In genomic region chr7:68357407-68357806, GRCm38 (mm10) we compare ENCODE assay signal across 8 mouse cellular contexts.
DNase-seq lines count a peak whose midpoint lies in the region; ATAC-seq and TF ChIP-seq lines count a peak whose summit lies in the region.

No protein-coding gene starts in this region.

- no peak overlapping the region for H3K27ac ChIP-seq in gastrocnemius, adult 2 months
- H3K27ac ChIP-seq in forebrain, embryonic 16.5 days (ENCODE audit: low read length), result no peak overlapping the region
- H3K27ac ChIP-seq in kidney, postnatal 0 days, result no peak overlapping the region
- no peak overlapping the region for H3K27ac ChIP-seq in liver, embryonic 14.5 days

- no peak for TF ChIP-seq EP300 in liver, embryonic 14.5 days (IDR thresholded peaks at IDR 0.05; ENCODE audit: low read depth)

- peak; percentile 28; the same call in 1 of the 2 replicates for ATAC-seq in forebrain, embryonic 16.5 days
- no peak for ATAC-seq in kidney, postnatal 0 days (replicated peaks; ENCODE audit: low FRiP score, low read depth)
- no peak for ATAC-seq in liver, embryonic 14.5 days (ENCODE audit: insufficient read depth)

- H3K9me3 ChIP-seq in forebrain, embryonic 16.5 days (ENCODE audit: control insufficient read depth, low read length), result no peaks in the 10 kb centered on the region
- no peaks in the 10 kb centered on the region for H3K9me3 ChIP-seq in kidney, postnatal 0 days (replicated peaks; ENCODE audit: low read length)
- no peaks in the 10 kb centered on the region for H3K9me3 ChIP-seq in liver, embryonic 14.5 days (ENCODE audit: control insufficient read depth, low read length)

- peak; percentile 43 for DNase-seq in gastrocnemius, adult 2 months
- DNase-seq in gastrocnemius, postnatal 36 days, result no peak
- peak; percentile 66 for DNase-seq in ES-CJ7 (ENCODE audit: low read depth, low spot score)
- DNase-seq in cerebellum, adult 11-12 months, result peak; percentile 31
- DNase-seq in kidney, postnatal 0 days (ENCODE audit: low spot score), result peak; percentile 92
- DNase-seq in liver, embryonic 14.5 days (ENCODE audit: low read depth in 3 of 3, low spot score in 3 of 3), result peak; percentile 7 to 12 (median 11)
- DNase-seq in right cerebral cortex, postnatal 36 days (ENCODE audit: low spot score in 2 of 2), result peak; percentile 39 to 51

- 0 out of 2 replicates have a peak, but pooled peaks cover 2% of the 10 kb centered on the region for H3K4me1 ChIP-seq in forebrain, embryonic 16.5 days (replicated peaks; ENCODE audit: control insufficient read depth, insufficient read depth, low read length)
- H3K4me1 ChIP-seq in kidney, postnatal 0 days (replicated peaks; ENCODE audit: insufficient read depth, low read length), result peaks cover 5% of the 10 kb centered on the region; the same call in 1 of the 2 replicates
- H3K4me1 ChIP-seq in liver, embryonic 14.5 days (replicated peaks; ENCODE audit: control insufficient read depth in 2 of 2, insufficient read depth in 2 of 2, low read length in 1 of 2), result no peaks in the 10 kb centered on the region

- no peaks in the 10 kb centered on the region for H3K36me3 ChIP-seq in forebrain, embryonic 16.5 days (ENCODE audit: control insufficient read depth, insufficient read depth)
- H3K36me3 ChIP-seq in kidney, postnatal 0 days (ENCODE audit: insufficient read depth, low read length), result no peaks in the 10 kb centered on the region
- no peaks in the 10 kb centered on the region for H3K36me3 ChIP-seq in liver, embryonic 14.5 days (replicated peaks; ENCODE audit: control insufficient read depth, insufficient read depth, low read depth)

- H3K27me3 ChIP-seq in forebrain, embryonic 16.5 days (replicated peaks; ENCODE audit: control insufficient read depth, insufficient read depth, low read length), result no peaks in the 10 kb centered on the region
- H3K27me3 ChIP-seq in kidney, postnatal 0 days (ENCODE audit: insufficient read depth, low read length), result no peaks in the 10 kb centered on the region
- no peaks in the 10 kb centered on the region for H3K27me3 ChIP-seq in liver, embryonic 14.5 days (ENCODE audit: control insufficient read depth, insufficient read depth, low read length)

- H3K9ac ChIP-seq in forebrain, embryonic 16.5 days (replicated peaks; ENCODE audit: low read depth, low read length), result no peak overlapping the region
- no peak overlapping the region for H3K9ac ChIP-seq in kidney, postnatal 0 days (ENCODE audit: low read depth, low read length)
- H3K9ac ChIP-seq in liver, embryonic 14.5 days (replicated peaks), result no peak overlapping the region

- TF ChIP-seq CTCF in gastrocnemius, adult 2 months (IDR thresholded peaks at IDR 0.05), result no peak; the same call in none of the 2 replicates
- peak; percentile 98 for TF ChIP-seq CTCF in kidney, postnatal 0 days (IDR thresholded peaks at IDR 0.05; ENCODE audit: low read depth)
- peak; percentile 84 for TF ChIP-seq CTCF in liver, embryonic 14.5 days (IDR thresholded peaks at IDR 0.05; ENCODE audit: low read depth)

- 21% methylated on average over 7 of the region's 7 CpGs for WGBS in forebrain, embryonic 16.5 days
- WGBS in kidney, postnatal 0 days, result 13% methylated on average over 7 of the region's 7 CpGs
- 16% methylated on average over 7 of the region's 7 CpGs for WGBS in liver, embryonic 14.5 days (ENCODE audit: insufficient replicate concordance)

- H3K4me2 ChIP-seq in forebrain, embryonic 16.5 days (ENCODE audit: low read length), result no peak overlapping the region
- no peak overlapping the region for H3K4me2 ChIP-seq in kidney, postnatal 0 days (ENCODE audit: low read length)
- no peak overlapping the region for H3K4me2 ChIP-seq in liver, embryonic 14.5 days (ENCODE audit: low read depth)

- H3K4me3 ChIP-seq in gastrocnemius, adult 2 months, result peak overlapping the region; percentile 14
- no peak overlapping the region for H3K4me3 ChIP-seq in forebrain, embryonic 16.5 days (replicated peaks; ENCODE audit: low read length)
- H3K4me3 ChIP-seq in kidney, postnatal 0 days (replicated peaks; ENCODE audit: low read depth, low read length), result no peak overlapping the region
- no peak overlapping the region for H3K4me3 ChIP-seq in liver, embryonic 14.5 days (ENCODE audit: insufficient read depth in 1 of 2, low read depth in 2 of 2, low read length in 2 of 2)

- intact Hi-C loops in gastrocnemius, adult 2 months (cut with DNase I), result loop anchor here (1.0 to 5.0 kb wide), 2 partner anchors 555 to 569 kb away; no protein-coding TSS in a partner anchor
- intact Hi-C loops in gastrocnemius, postnatal 36 days (cut with DNase I), result loop anchor here (1.0 to 5.0 kb wide), 5 partner anchors 55 to 569 kb away; partner anchors contain the start of gene Igf1r

Comparison
In these comparisons a context has a peak if more than half of its experiments do, and no peak if none do; other contexts are left out.
1. DNase-seq: peak in gastrocnemius, adult 2 months (single experiment), ES-CJ7 (single experiment), cerebellum, adult 11-12 months (single experiment), kidney, postnatal 0 days (single experiment), liver, embryonic 14.5 days (3 of 3) and right cerebral cortex, postnatal 36 days (2 of 2); none in gastrocnemius, postnatal 36 days (0 of 2).